Mouse (Mus musculus): Measurements from ENCODE around the gene Pqlc2. TPM values are rescaled to one million over a fixed set of nuclear protein-coding genes. Genes with fewer than 3 reads are reported as not detected.

The Pqlc2 gene
- polyA plus RNA-seq, 1 experiment from 2014 or later = 11.4 TPM

- no peaks in the 10 kb centered on the region for H3K27me3 ChIP-seq (ENCODE audit: control insufficient read depth, insufficient read depth, low read length)
- H3K9me3 ChIP-seq (ENCODE audit: control insufficient read depth, low read length) = no peaks in the 10 kb centered on the region
- no peak overlapping the region for H3K4me3 ChIP-seq (ENCODE audit: low read depth, low read length)
- ATAC-seq (replicated peaks; ENCODE audit: low FRiP score) = no peak
- H3K4me1 ChIP-seq (replicated peaks; ENCODE audit: control insufficient read depth, insufficient read depth, low read length) = no peaks in the 10 kb centered on the region
- H3K4me2 ChIP-seq (ENCODE audit: low read depth, low read length, severe bottlenecking) = no peak overlapping the region
- 89% methylated on average over 6 of the region's 6 CpGs for WGBS
- no peak for DNase-seq (ENCODE audit: low spot score)
- H3K9ac ChIP-seq (ENCODE audit: low read length) = no peak overlapping the region
- H3K36me3 ChIP-seq (ENCODE audit: control insufficient read depth, insufficient read depth, low read length) = peaks cover 5% of the 10 kb centered on the region; the same call in 1 of the 2 replicates
- no peak overlapping the region for H3K27ac ChIP-seq (ENCODE audit: low read depth, low read length)
These were observed 27.5 kb downstream of the Pqlc2 start for GRCm38 (mm10) chr4:139282955-139283417.

GRCm38 (mm10) chr4:139281791-139282345 is 28.6 kb downstream of the Pqlc2 start:
- Histone ChIP-seq H3K4me3 (ENCODE audit: low read depth, low read length) (no peak overlapping the region), H3K4me1 (replicated peaks; ENCODE audit: control insufficient read depth, insufficient read depth, low read length) (no peaks in the 10 kb centered on the region), H3K36me3 (ENCODE audit: control insufficient read depth, insufficient read depth, low read length) (peaks cover 5% of the 10 kb centered on the region; the same call in 1 of the 2 replicates), H3K4me2 (ENCODE audit: low read depth, low read length, severe bottlenecking) (no peak overlapping the region), H3K27me3 (ENCODE audit: control insufficient read depth, insufficient read depth, low read length) (no peaks in the 10 kb centered on the region), H3K9ac (ENCODE audit: low read length) (no peak overlapping the region), H3K27ac (ENCODE audit: low read depth, low read length) (no peak overlapping the region), H3K9me3 (ENCODE audit: control insufficient read depth, low read length) (no peaks in the 10 kb centered on the region)
- 95% methylated on average over 16 of the region's 16 CpGs for WGBS
- ATAC-seq (replicated peaks; ENCODE audit: low FRiP score) (no peak), DNase-seq (ENCODE audit: low spot score) (no peak)

DNA sequence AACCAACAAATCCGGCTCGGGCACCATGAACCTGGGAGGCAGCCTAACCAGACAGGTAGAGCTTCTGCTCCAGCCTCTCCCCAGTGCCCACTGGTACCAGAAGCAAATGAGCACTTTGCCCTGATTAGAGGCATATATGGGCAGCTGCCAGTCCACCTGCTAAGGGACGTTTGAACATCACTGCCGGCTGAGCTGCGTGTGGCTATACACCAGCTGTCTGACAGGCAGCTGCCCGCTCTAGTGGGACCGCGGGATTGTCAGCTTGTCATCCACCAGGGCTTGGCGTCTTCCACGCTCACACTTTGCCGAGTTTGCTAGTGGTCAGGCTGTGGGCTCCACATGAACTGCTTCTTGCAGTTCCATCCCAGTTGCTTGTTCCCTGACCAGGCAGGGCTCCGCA is 30.0 kb downstream of the Pqlc2 start:
- 93% methylated on average over 12 of the region's 12 CpGs for WGBS
- Histone ChIP-seq H3K4me3 (ENCODE audit: low read depth, low read length) (no peak overlapping the region), H3K36me3 (ENCODE audit: control insufficient read depth, insufficient read depth, low read length) (peaks cover 5% of the 10 kb centered on the region; the same call in 1 of the 2 replicates)

DNA sequence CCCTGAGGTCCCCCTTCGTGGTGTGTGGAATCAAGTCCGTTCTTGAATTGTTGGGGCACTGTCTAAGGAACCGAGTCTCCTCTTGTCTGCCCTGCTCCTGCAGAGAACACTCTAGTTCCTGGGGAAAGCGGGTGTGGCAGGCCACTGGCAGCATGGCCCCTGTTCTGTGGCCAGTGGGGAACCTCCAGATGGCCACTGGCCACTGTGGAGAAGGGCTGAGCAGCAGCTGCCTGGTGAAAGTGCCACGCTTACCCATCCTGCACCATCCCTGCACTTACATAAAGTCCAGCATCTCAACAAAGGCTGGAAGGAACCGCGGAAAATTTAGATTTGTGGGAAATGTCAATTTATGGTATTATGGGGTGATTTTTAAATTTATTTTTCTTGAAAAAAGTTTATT is 34.1 kb downstream of the Pqlc2 start:
- Histone ChIP-seq H3K9me3 (ENCODE audit: control insufficient read depth, low read length) (no peaks in the 10 kb centered on the region), H3K36me3 (ENCODE audit: control insufficient read depth, insufficient read depth, low read length) (peaks cover 5% of the 10 kb centered on the region; the same call in 1 of the 2 replicates), H3K4me3 (ENCODE audit: low read depth, low read length) (no peak overlapping the region), H3K27me3 (ENCODE audit: control insufficient read depth, insufficient read depth, low read length) (no peaks in the 10 kb centered on the region), H3K27ac (ENCODE audit: low read depth, low read length) (no peak overlapping the region), H3K4me2 (ENCODE audit: low read depth, low read length, severe bottlenecking) (no peak overlapping the region), H3K9ac (ENCODE audit: low read length) (no peak overlapping the region), H3K4me1 (replicated peaks; ENCODE audit: control insufficient read depth, insufficient read depth, low read length) (no peaks in the 10 kb centered on the region)
- 94% methylated on average over 7 of the region's 7 CpGs for WGBS
- ATAC-seq (replicated peaks; ENCODE audit: low FRiP score) (no peak), DNase-seq (ENCODE audit: low spot score) (no peak)

More for the DNA sequence above, 30.0 kb downstream of the Pqlc2 start:
- no peak overlapping the region for H3K27ac ChIP-seq (ENCODE audit: low read depth, low read length)
- no peak for ATAC-seq (replicated peaks; ENCODE audit: low FRiP score)
- no peak overlapping the region for H3K4me2 ChIP-seq (ENCODE audit: low read depth, low read length, severe bottlenecking)
- H3K9me3 ChIP-seq (ENCODE audit: control insufficient read depth, low read length) = no peaks in the 10 kb centered on the region
- DNase-seq (ENCODE audit: low spot score) = no peak
- no peaks in the 10 kb centered on the region for H3K27me3 ChIP-seq (ENCODE audit: control insufficient read depth, insufficient read depth, low read length)
- H3K4me1 ChIP-seq (replicated peaks; ENCODE audit: control insufficient read depth, insufficient read depth, low read length) = no peaks in the 10 kb centered on the region
- H3K9ac ChIP-seq (ENCODE audit: low read length) = no peak overlapping the region

GRCm38 (mm10) chr4:139274573-139274972 is 35.9 kb downstream of the Pqlc2 start:
- Histone ChIP-seq H3K36me3 (ENCODE audit: control insufficient read depth, insufficient read depth, low read length) (no peaks in the 10 kb centered on the region), H3K4me1 (replicated peaks; ENCODE audit: control insufficient read depth, insufficient read depth, low read length) (no peaks in the 10 kb centered on the region), H3K27ac (ENCODE audit: low read depth, low read length) (no peak overlapping the region), H3K4me3 (ENCODE audit: low read depth, low read length) (no peak overlapping the region), H3K27me3 (ENCODE audit: control insufficient read depth, insufficient read depth, low read length) (no peaks in the 10 kb centered on the region), H3K9ac (ENCODE audit: low read length) (no peak overlapping the region), H3K4me2 (ENCODE audit: low read depth, low read length, severe bottlenecking) (no peak overlapping the region), H3K9me3 (ENCODE audit: control insufficient read depth, low read length) (no peaks in the 10 kb centered on the region)
- 93% methylated on average over 7 of the region's 7 CpGs for WGBS
- ATAC-seq (replicated peaks; ENCODE audit: low FRiP score) = no peak
- no peak for DNase-seq (ENCODE audit: low spot score)

DNA sequence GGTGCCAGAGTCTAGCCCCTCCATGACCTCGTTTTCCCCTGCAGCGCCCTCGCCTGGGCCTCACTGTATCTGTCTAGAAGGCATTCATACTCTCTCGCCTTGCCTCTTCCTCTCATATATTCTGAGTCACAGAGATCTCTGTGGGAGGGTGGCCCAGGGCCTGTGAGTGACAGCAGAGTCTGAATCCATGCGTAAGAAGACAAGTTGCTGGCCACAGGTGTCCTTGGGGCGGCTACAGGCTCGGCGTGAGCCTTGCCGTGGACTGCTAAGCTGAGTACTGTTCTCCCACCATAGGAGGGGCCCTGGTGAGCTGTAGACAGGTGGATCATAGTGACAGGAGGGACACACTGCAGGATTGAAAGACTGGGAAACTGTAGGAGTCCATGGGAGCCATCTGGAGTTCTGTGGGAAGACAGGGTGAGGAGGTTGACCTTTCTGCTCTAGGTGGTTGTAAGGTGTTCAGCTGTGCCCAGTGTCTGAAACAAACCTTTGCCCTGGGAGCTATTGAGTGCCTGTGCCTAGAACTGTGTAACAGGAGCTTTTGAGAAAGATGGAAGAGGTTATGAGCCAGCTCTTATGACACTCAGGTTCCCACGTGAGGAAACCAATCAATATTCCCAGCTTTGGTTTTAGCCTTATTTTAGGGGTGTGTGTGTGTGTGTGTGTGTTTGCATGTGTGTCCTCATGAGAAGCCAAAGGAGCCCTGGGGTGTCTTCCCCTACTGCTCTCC is 37.4 kb downstream of the Pqlc2 start:
- no peak overlapping the region for H3K27ac ChIP-seq (ENCODE audit: low read depth, low read length)
- no peaks in the 10 kb centered on the region for H3K27me3 ChIP-seq (ENCODE audit: control insufficient read depth, insufficient read depth, low read length)
- WGBS = 91% methylated on average over 10 of the region's 10 CpGs
- DNase-seq (ENCODE audit: low spot score) = no peak
- no peaks in the 10 kb centered on the region for H3K4me1 ChIP-seq (replicated peaks; ENCODE audit: control insufficient read depth, insufficient read depth, low read length)
- no peaks in the 10 kb centered on the region for H3K36me3 ChIP-seq (ENCODE audit: control insufficient read depth, insufficient read depth, low read length)
- H3K4me3 ChIP-seq (ENCODE audit: low read depth, low read length) = no peak overlapping the region
- no peak overlapping the region for H3K9ac ChIP-seq (ENCODE audit: low read length)
- H3K9me3 ChIP-seq (ENCODE audit: control insufficient read depth, low read length) = no peaks in the 10 kb centered on the region
- H3K4me2 ChIP-seq (ENCODE audit: low read depth, low read length, severe bottlenecking) = no peak overlapping the region
- ATAC-seq (replicated peaks; ENCODE audit: low FRiP score) = no peak

- H3K4me2 ChIP-seq (ENCODE audit: low read depth, low read length, severe bottlenecking) = no peak overlapping the region
These were observed 38.9 kb downstream of the Pqlc2 start for GRCm38 (mm10) chr4:139271562-139271961.

GRCm38 (mm10) chr4:139270168-139270567 is 40.3 kb downstream of the Pqlc2 start:
- ATAC-seq (replicated peaks; ENCODE audit: low FRiP score) = no peak
- 92% methylated on average over 3 of the region's 3 CpGs for WGBS
- Histone ChIP-seq H3K4me3 (ENCODE audit: low read depth, low read length) (no peak overlapping the region), H3K27ac (ENCODE audit: low read depth, low read length) (no peak overlapping the region), H3K9ac (ENCODE audit: low read length) (no peak overlapping the region), H3K27me3 (ENCODE audit: control insufficient read depth, insufficient read depth, low read length) (no peaks in the 10 kb centered on the region), H3K4me1 (replicated peaks; ENCODE audit: control insufficient read depth, insufficient read depth, low read length) (no peaks in the 10 kb centered on the region), H3K36me3 (ENCODE audit: control insufficient read depth, insufficient read depth, low read length) (no peaks in the 10 kb centered on the region), H3K9me3 (ENCODE audit: control insufficient read depth, low read length) (no peaks in the 10 kb centered on the region), H3K4me2 (ENCODE audit: low read depth, low read length, severe bottlenecking) (no peak overlapping the region)
- DNase-seq (ENCODE audit: low spot score) = no peak

More at GRCm38 (mm10) chr4:139271562-139271961, 38.9 kb downstream of the Pqlc2 start:
- no peak overlapping the region for H3K27ac ChIP-seq (ENCODE audit: low read depth, low read length)
- DNase-seq (ENCODE audit: low spot score) (no peak), ATAC-seq (replicated peaks; ENCODE audit: low FRiP score) (no peak)
- H3K9ac ChIP-seq (ENCODE audit: low read length) = no peak overlapping the region
- H3K9me3 ChIP-seq (ENCODE audit: control insufficient read depth, low read length) = no peaks in the 10 kb centered on the region
- H3K4me1 ChIP-seq (replicated peaks; ENCODE audit: control insufficient read depth, insufficient read depth, low read length) = no peaks in the 10 kb centered on the region
- H3K4me3 ChIP-seq (ENCODE audit: low read depth, low read length) = no peak overlapping the region
- H3K36me3 ChIP-seq (ENCODE audit: control insufficient read depth, insufficient read depth, low read length) = no peaks in the 10 kb centered on the region
- 94% methylated on average over 9 of the region's 9 CpGs for WGBS
- H3K27me3 ChIP-seq (ENCODE audit: control insufficient read depth, insufficient read depth, low read length) = no peaks in the 10 kb centered on the region
